Mouse (Mus musculus): ENCODE data around the gene Prkn.

DNA sequence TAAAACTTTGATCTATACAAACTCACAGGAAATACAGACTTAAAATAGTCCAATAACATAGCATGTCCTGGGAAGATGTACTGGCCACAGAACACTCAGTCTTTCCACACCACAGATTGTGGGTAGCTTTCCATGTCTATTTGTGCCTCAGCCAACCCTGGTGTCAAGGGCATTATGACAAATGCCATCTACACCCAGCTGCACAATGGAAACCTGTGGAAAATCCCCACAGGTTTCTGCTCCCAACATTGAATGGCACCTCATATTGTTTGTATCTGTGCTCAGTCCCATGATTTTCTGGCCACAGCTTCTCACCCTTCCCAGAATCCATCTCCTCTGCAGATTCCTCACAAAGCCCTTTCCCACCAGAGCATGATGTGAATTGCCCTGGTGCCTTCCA, 347.2 kb downstream of the Prkn start:
- no peak for TF ChIP-seq CTCF (IDR thresholded peaks at IDR 0.05; ENCODE audit: borderline replicate concordance, extremely low read depth, insufficient read depth, insufficient read length)
- TF ChIP-seq POLR2A (IDR thresholded peaks at IDR 0.05; ENCODE audit: borderline replicate concordance, extremely low read depth, insufficient read depth, insufficient read length, poor library complexity, severe bottlenecking): no peak
